Mouse (Mus musculus): ENCODE results near the gene Cryba4.

GRCm38 (mm10) chr5:112257896-112258295, 5.6 kb upstream of the Cryba4 start:
- no peak for TF ChIP-seq POLR2A (IDR thresholded peaks at IDR 0.05; ENCODE audit: insufficient read depth, low read depth, low read length)
- TF ChIP-seq EP300 (IDR thresholded peaks at IDR 0.05; ENCODE audit: insufficient read depth, low read depth, low read length), result no peak

Data from heart, adult 2 months (tissue).